Mouse (Mus musculus) thymus, adult 2 months (tissue): ENCODE data around the gene Slco1a6.
"Not testable (repeated sequence)": the region's sequence is repeated elsewhere in the genome, so short reads cannot be mapped to it uniquely, and the experiment has no call there.

Experiments
- CTCF ChIP-seq: fragments of 200-500 bp; IDR thresholded peaks from 2 replicates; pipeline ENCODE4 v1.5.1; 2012; ENCODE audit warnings: mild to moderate bottlenecking, control low read depth, low read length, moderate library complexity, borderline replicate concordance; ENCODE audit not compliant: control insufficient read depth, poor library complexity, insufficient read depth; ENCODE audit errors: extremely low read depth
- POLR2A ChIP-seq: fragments of 200-500 bp; IDR thresholded peaks from 2 replicates; pipeline ENCODE4 v1.6.1; 2012; ENCODE audit warnings: mild to moderate bottlenecking, low read length, control low read depth, moderate library complexity; ENCODE audit not compliant: control insufficient read depth, poor library complexity, insufficient read depth; ENCODE audit errors: extremely low read depth

GRCm38 (mm10) chr6:142250738-142251307 is 42.5 kb upstream of the Slco1a6 start:
- not testable (repeated sequence) for TF ChIP-seq POLR2A, CTCF
